Mouse (Mus musculus) lung, embryonic 16.5 days (tissue): ENCODE measurements around the gene Csf2rb2. TPM values are rescaled to one million over a fixed set of nuclear protein-coding genes. Genes with fewer than 3 reads are reported as not detected.

Experiments used
- microRNA-seq: library from miRNA; unstranded; fragments of <30 nt; microRNA quantifications from one replicate; pipeline ENCODE4, GENCODE M21; 2016
- polyA plus RNA-seq: library from polyadenylated mRNA; unstranded; fragments of >200 nt; fragmentation: Nextera tagmentation; extraction: Ambion mirVana; gene quantifications from 2 replicates; pipeline ENCODE4 v1.2.1, GENCODE M21; 2015

Gene Csf2rb2
- polyA plus RNA-seq, 1 experiment from 2014 or later: 0.48 TPM

Small RNA genes lying within 50 kb of the gene (microRNA-seq; reads per million reads assigned to microRNA genes)
- gene Mir7676-1 (not detected), gene Mir7676-2 (not detected)

Other genes starting within 250 kb of the Csf2rb2 start
- 0.05 TPM in 1 of 2 replicates, not detected in the other for gene Cacng2, start 185.7 kb downstream of the Csf2rb2 start, polyA plus RNA-seq
- gene Ift27, start 131.6 kb downstream of the Csf2rb2 start, polyA plus RNA-seq: 89.4 and 90.1 TPM in 2 replicates
- 0.21 TPM in 1 of 2 replicates, not detected in the other for gene Pvalb, start 99.3 kb downstream of the Csf2rb2 start, polyA plus RNA-seq
- gene Ncf4, start 60.9 kb downstream of the Csf2rb2 start, polyA plus RNA-seq: 4.6 and 5.7 TPM in 2 replicates
- 3.0 and 6.5 TPM in 2 replicates for gene Csf2rb, start 20.0 kb upstream of the Csf2rb2 start, polyA plus RNA-seq
- gene Tex33, start 90.2 kb upstream of the Csf2rb2 start, polyA plus RNA-seq: not detected in 2 replicates
- gene Tst, start 100.2 kb upstream of the Csf2rb2 start, polyA plus RNA-seq: 129 and 160 TPM in 2 replicates
- 5.0 and 5.5 TPM in 2 replicates for gene Mpst, start 100.7 kb upstream of the Csf2rb2 start, polyA plus RNA-seq
- gene Kctd17, start 122.8 kb upstream of the Csf2rb2 start, polyA plus RNA-seq: 32.1 and 37.0 TPM in 2 replicates
- 0.14 and 0.74 TPM in 2 replicates for gene Tmprss6, start 162.9 kb upstream of the Csf2rb2 start, polyA plus RNA-seq
- gene Il2rb, start 189.6 kb upstream of the Csf2rb2 start, polyA plus RNA-seq: 0.39 and 1.2 TPM in 2 replicates
- gene C1qtnf6, start 225.7 kb upstream of the Csf2rb2 start, polyA plus RNA-seq: 38.1 and 39.5 TPM in 2 replicates
- gene Sstr3, start 239.0 kb upstream of the Csf2rb2 start, polyA plus RNA-seq: 0.05 TPM in 1 of 2 replicates, not detected in the other